Mouse (Mus musculus): Measurements from ENCODE around the gene Lix1.

DNA sequence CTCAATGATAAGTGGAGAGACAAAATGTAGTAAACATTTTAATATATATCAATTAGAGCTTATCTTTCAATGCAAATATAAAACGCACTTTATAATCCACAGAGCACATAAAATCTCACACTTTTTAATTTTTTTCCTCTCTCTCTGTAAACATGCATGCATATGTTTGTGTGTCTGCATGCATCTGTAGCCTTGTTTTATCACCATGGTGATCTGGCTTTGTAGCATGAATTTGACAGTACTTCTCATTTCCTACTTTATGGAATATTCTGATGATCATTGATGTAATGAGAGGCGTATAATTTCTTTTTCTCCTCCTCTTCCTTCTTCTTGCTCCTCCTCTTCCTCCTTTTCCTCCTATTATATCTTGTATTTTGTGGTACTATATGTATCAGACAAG lies 9.7 kb downstream of the Lix1 start:
- no peak for TF ChIP-seq CTCF (IDR thresholded peaks at IDR 0.05; ENCODE audit: control insufficient read depth, insufficient read depth, low read length)
- TF ChIP-seq POLR2A (IDR thresholded peaks at IDR 0.05; ENCODE audit: borderline replicate concordance, control insufficient read depth, low read depth, low read length), result no peak
